Mouse (Mus musculus) G1E (cell line): ENCODE results near the gene Ksr1.

Experiments
- CTCF ChIP-seq: IDR thresholded peaks from 2 replicates; pipeline ENCODE4 v1.5.1; 2012; ENCODE audit warnings: low read depth, low read length, inconsistent platforms, mixed read lengths
- GATA1 ChIP-seq: IDR thresholded peaks from 2 replicates; pipeline ENCODE4 v1.6.1; 2012; ENCODE audit warnings: borderline replicate concordance, low read length, inconsistent platforms, mixed read lengths
- GATA2 ChIP-seq: IDR thresholded peaks from 2 replicates; pipeline ENCODE4 v1.6.1; 2012; ENCODE audit warnings: low read depth, low read length, inconsistent platforms, borderline replicate concordance
- POLR2AphosphoS5 ChIP-seq: IDR thresholded peaks from 2 replicates; pipeline ENCODE4 v1.6.1; 2012; ENCODE audit warnings: low read depth, low read length, inconsistent platforms; ENCODE audit not compliant: insufficient replicate concordance
- TAL1 ChIP-seq: conservative IDR thresholded peaks from 2 replicates; pipeline ENCODE4 v1.6.1; 2012; ENCODE audit warnings: low read depth, low read length, inconsistent platforms, mixed read lengths

DNA sequence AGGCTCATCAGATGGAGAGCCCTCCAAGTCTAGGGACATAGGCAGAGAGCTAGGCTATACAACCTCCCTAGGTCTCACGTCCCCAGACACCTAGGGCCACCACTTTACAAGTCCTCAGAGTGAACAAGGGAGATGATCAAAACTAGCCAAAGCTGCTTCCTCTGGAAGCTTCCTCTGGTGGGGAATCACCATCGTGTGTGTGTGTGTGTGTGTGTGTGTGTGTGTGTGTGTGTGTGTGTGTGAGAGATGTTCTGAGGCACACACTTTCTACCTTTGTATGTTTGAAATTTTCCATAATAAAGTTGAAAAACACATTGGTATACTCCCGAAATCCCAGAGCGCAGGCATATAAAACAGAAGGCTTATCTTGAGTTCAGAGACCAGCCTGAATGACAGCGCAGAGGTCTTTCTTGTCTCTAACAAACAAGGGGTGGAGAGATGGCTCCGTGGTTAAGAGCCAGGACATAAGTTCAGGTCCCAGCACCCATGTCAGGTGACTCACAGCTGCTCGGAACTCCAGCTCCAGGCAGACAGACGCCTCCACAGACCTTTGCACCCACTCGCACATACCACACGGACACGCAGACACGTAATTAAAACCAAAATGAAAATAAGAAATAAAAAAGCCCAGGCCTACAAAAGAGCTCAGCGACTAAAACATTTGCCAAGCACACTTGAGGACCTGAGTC is 11.6 kb downstream of the Ksr1 start:
- TF ChIP-seq CTCF (no peak), GATA1 (no peak), TAL1 (no peak), GATA2 (no peak), POLR2AphosphoS5 (no peak)
